Mouse (Mus musculus) fat pad, adult 2 months (tissue): ENCODE data around the gene Fam241b.
A peak's percentile ranks its signal among the peaks of the same experiment; 100 is the strongest.
"Not testable (repeated sequence)": the region's sequence is repeated elsewhere in the genome, so short reads cannot be mapped to it uniquely, and the experiment has no call there.

Experiments
- DNase-seq: peaks from one replicate; pipeline ENCODE4 v3.0.0-alpha.2; 2011; ENCODE audit warnings: low read depth, low spot score; ENCODE audit errors: extremely low read depth

Gene Fam241b

DNA sequence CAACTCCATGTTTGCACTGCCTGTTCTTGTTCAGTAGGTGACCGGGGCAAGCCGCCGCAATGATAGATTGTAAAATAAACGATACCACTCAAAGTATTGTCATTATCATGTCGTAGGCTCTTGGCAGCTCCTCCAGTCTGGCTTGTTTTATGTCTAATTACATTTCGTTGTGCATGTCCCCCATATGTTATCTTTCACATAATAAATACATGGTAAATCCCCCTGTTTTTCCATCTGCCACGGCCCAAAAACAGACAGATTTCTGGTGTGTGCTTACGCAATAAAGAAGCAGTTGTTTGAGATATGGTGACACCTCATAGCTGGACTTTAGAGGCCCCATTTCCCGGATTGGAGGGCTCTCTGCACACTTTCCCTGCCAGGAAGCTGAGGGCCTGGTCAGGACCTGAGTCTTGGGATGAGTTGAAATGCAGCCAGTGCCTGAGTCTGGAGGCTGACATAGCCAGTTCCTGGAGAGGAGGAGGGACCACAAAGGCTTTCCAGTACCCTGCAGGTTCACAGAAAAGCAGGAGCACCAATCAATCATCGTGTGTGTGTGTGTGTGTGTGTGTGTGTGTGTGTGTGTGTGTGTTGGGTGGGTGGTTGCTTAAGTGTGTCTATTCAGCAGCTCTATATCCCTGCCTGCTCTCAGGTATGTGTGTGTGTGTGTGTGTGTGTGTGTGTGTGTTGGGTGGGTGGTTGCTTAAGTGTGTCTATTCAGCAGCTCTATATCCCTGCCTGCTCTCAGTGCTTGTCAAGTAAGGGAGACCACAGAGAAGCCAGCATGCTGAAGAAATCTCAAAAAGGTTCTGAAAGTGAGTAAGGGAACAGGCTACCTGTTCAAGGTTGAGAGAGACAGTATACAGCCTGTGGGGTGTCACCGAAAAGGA lies 67.2 kb downstream of the Fam241b start:
- no peak for DNase-seq

- not testable (repeated sequence) for DNase-seq
Observed at GRCm38 (mm10) chr10:62071346-62071745, 72.4 kb downstream of the Fam241b start.

- no peak for DNase-seq
Observed at GRCm38 (mm10) chr10:62070636-62071035, 73.1 kb downstream of the Fam241b start.

- no peak for DNase-seq
Observed at GRCm38 (mm10) chr10:62069946-62070345, 73.8 kb downstream of the Fam241b start.

- DNase-seq, result no peak
Observed at GRCm38 (mm10) chr10:62069398-62069797, 74.3 kb downstream of the Fam241b start.

DNA sequence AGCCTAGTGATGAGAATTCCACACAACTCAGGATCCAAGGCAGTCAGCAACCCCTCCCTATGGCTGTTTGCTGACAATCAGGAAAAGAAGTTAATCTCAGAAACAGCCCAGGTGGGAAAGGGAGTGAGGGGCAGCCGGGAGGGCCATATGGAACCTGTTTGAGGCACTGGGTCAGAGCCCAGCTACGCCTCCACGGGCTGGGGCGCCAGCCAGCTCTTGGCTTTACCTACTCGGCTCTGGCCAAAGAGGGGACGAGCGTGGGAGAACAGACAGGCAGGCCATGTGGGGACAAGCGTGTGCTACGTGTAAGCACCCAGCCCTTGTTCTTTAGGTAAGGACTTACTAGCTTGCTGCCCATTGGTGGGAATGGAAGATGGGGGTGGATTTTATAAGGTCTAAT lies 75.2 kb downstream of the Fam241b start:
- DNase-seq, result peak; percentile 46

DNA sequence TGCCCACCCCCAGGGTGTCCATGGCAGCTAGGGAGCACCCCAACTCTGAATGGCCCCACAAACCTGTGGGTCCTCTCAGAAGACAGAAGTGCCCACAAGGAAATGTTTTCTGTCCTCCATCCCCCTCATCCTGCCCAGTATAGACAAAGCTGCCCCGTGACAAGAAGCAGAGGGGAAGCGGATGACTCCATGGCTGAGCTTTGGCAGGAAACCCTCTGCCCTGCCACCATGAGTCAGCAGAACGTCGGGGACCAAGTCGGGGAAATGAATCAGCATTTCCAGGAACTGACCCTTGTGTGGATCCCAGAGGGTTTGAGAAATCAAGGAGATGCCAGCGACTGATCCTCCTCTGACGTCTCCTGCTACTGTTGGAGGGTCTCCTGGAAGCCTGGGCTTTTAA lies 77.5 kb downstream of the Fam241b start:
- DNase-seq, result no peak

DNA sequence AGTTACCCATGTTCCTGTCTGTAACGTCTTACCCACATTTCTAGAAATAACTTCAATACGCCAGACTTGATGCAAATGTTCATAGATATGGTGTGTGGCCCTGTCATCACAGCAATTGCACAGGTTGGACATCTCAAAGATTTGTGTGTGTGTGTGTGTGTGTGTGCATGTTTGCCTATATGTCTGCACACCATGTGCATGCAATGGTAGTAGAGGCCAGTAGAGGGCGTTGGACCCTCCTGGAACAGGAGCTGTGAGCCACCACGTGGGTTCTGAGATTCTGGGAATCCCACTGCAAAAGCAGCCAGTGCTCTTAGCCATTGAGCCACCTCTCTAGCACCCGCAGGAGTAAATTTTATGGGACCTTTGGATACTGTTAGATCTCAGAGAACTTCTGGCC lies 80.9 kb downstream of the Fam241b start:
- DNase-seq, result no peak

DNA sequence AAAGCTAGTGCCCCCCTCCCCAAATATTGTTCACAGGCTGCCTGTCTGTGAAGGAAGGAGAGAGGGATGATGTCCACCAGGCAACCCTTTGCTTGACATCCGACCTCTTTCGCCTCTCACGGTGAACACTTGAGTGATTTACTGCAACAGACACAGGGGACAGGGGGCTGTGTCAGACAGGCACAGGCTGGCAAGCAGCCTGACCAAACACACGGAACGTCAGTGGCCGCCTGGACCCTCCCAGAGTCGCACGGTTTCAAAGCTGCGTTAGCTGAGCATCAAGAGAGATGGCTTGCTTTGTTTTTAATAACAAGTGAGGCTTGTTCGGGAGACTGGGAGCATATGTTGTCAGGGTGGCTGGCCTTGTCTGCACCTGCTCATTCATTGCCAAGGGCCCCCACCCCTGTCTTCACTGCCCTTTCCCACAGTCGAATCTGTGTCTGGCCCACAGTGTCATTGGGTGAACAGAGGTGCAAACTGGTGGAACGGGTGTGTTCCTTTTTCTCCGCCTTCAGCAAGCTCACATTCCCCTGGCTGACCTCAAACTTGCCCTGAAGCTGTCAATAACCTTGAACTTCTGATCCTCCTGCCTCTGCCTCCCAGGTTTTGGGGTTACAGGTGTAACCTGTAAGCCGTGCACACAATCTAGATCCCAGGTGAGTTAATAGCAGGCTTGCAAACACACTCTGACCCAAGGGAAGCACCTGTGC lies 82.6 kb downstream of the Fam241b start:
- no peak for DNase-seq

- DNase-seq, result no peak
Observed at GRCm38 (mm10) chr10:62060224-62060913, 83.4 kb downstream of the Fam241b start.

DNA sequence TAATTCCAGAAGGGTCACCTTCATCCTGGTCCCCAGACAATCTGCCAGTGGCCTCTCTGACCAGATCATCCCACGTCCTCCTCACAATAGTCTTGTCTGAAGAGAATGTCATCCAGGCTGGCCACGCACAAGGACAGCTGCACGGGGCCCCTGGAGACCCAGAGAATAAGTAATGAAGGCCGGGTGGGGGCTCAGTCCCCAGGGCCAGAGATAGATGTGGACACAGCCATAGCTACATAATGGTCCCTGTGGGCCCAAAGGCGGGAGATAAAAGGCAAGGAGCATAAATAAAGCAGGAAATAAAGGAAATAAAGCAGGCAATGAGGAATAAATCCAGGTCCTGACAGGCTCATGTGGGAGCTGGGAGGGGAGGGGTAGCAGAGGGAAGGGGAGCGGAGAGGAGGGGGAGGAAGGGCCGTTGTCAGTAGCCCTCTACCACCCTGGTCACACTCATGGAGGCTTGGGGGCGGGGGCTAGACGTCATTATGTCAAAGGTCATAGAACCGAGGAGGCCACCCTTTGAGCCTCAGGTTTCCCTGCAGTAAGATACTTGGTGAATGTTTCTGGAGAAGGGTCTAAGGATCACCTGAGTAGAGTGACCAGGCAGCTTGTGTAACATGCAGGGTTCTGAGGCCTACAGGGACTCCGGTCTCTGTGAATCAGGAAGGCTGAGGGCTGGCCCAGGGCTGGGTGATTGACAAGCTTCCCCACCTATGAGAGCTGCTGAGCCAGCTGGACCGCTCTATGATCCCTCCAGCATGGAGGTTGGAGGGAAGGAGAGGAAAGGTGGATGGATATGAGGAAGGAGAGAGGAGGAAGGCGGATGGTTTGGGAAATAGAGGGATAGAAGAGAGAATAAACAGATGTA lies 85.0 kb downstream of the Fam241b start:
- no peak for DNase-seq
